Mouse (Mus musculus) liver, adult 2 months (tissue): ENCODE measurements around the gene Pcsk4.

ENCODE experiments used
- CTCF ChIP-seq: fragments of 200-500 bp; IDR thresholded peaks from 2 replicates; pipeline ENCODE4 v1.5.1; 2011; ENCODE audit warnings: low read depth, low read length, control low read depth
- POLR2A ChIP-seq: fragments of 200-500 bp; IDR thresholded peaks from 2 replicates; pipeline ENCODE4 v1.6.1; 2011; ENCODE audit warnings: low read length, control low read depth; ENCODE audit not compliant: insufficient read depth; ENCODE audit errors: extremely low read depth

DNA sequence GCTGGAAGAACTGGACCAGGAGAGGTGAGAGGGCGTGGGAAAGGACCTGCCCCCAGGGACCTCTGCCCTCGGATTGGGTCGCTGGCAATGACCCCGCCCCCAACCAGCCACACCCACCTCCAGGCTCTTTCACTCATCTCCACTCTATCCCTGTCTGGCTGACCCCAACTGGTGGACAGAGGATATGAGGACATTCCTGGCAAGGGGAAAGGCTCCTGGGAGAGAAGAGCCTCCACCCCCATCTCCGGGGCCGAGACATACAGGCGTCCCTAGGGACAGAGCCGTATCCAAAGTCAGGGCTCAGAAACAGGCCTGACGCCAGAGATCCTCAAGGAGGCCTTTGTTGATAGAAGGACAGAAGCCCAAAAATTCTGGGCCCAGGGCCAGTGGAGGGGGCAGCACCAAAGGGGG lies 26.8 kb downstream of the Pcsk4 start:
- TF ChIP-seq POLR2A: no peak
- TF ChIP-seq CTCF: no peak
